Mouse (Mus musculus): ENCODE results near the gene Ppp5c. TPM values are rescaled to one million over a fixed set of nuclear protein-coding genes. Genes with fewer than 3 reads are reported as not detected.

The Ppp5c gene
- total RNA-seq, 2 experiments from 2014 or later, result 81.0 to 96.2 TPM

DNA sequence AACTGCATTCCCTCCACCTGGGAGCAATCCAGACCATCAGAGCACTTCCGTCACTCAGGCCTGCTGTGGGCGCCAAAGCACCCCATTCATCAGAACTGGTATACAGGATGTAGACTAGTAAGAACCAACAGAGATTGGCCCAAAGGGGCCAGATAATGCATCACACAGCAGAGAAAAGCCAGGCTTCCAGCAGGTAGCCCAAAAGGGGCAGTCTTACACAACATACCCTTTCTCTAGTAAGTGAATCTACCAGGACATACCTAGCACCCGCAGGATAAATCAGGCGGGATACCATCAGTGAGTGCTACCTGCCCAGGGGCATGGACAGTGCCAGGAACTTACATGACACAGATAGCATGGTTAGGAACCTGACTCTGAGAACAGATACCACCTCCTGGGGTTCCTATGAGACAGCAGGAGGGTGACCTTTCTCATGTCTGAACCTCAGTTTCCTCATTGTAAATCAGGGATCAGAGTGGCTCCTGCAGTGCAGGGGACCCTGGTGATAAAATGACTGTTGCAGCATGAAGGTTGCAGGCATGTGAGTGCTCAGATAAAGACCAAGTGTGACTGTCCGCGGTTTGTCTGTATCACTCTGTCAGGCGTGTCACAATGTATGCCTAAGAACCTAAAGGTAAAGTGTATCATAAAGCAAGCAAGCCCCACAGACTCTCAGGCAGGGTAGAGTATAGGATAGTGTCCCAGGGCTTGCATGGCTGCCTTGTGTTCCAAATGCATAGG lies 8.1 kb downstream of the Ppp5c start:
- no peak for ATAC-seq (replicated peaks; ENCODE audit: poor library complexity, severe bottlenecking)

DNA sequence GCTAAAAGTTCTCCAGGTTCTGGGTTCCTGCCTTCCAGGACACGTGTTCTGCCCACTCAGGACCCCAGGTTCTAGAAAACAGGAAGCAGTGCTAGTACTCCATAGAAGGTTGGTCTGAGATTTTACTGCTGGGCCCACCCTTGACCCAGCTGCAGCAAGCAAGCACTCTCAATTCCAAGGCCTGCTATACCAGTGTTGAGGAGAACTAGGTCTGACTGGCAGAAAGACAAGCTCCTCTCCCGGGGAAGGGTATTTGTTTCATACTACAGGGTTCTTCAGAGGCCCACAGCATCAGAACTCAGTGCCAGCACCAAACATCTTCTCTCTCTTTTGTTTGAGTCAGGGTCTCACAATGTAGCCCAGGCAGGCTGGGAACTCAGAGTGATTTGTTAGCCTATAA lies 9.8 kb downstream of the Ppp5c start:
- no peak for ATAC-seq (replicated peaks; ENCODE audit: poor library complexity, severe bottlenecking)

DNA sequence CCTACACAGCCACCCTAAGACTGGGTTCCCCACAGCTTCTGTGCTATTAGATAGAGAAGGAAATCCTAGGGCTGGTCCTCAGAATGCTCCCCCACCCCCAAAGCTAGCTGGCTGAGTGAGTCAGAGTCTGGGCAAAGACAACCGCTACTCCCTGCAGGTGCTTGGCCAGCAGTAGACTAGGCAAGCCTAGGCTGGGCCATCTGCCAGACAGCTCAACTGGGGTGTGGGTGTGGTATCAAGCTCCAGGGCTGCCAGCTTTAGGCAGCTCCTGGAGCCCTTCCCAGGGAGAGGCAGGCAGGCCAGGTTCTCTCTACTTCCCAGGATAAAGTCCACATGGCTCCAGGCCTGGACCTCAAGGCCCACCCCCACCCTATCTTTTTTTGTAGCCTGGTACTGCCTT lies 10.7 kb downstream of the Ppp5c start:
- no peak for ATAC-seq (replicated peaks; ENCODE audit: poor library complexity, severe bottlenecking)

DNA sequence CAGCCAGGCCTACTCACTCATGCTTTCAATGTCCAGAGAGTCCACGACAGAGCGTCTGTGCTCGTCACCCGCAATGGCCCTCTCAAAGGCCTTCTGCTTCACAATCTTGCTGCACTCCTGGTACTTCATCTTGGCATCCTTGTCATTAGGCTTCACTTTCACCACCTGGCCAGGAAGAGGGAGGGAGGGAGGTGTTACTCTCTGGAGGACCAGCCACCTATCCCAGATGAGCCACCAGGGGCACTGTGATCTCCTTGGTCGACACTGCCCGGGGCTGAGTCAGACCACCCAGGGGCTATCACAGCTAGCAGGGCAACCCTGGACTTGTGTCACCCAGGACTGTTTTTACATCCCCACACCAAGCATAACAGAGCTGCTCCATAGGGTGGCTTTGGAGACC lies 12.3 kb downstream of the Ppp5c start:
- ATAC-seq (replicated peaks; ENCODE audit: poor library complexity, severe bottlenecking), result no peak

DNA sequence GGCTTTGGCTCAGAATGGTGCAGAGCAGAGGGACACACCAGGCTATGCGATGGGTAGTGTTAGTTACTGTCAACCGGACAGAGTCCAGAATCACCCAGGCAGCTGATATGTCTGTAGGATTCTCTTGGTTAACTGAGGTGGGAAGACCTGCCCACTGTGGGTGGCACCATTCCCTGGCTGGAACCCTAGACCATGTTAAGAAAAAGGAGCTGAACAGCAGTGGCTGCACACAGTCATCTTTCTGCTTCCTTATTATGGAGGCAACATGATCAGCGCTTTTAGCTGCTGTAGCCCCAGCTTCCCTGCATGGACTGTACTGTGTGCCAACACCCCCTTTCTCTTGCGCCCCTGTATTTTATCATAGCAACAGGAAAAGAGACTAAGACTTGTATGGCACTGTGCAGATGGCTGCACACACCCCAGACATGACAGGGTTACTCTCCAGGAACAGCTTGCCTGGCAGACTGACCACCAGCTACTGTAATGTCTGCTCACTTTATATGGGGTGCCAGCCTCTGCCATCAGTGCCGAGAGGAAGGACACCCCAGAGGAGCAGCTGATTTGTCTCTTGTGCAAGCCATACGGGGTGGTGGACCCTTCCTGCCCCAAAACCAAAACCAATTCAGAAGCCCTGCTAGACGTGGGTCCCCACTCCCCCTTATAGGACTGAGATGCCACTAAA lies 15.7 kb downstream of the Ppp5c start:
- ATAC-seq (replicated peaks; ENCODE audit: poor library complexity, severe bottlenecking), result no peak

DNA sequence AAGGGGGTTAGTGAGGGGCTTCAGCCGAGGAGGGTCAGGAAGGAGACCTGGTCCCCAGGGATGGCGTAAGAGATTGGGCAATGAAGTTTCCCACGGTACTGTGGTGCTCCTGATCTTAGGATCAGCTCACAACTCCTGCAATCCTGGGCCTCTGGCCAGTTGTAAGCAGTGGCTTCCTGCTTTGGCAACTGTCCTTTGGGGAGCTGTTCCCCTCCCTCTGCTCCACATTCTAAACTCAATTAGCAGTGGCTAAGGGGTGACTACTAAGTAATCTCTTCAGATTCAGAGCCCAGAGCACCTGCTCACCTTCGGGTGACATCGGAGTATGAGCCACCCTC lies 17.7 kb downstream of the Ppp5c start:
- ATAC-seq (replicated peaks; ENCODE audit: poor library complexity, severe bottlenecking), result peak; percentile 13; the same call in 1 of the 2 replicates

DNA sequence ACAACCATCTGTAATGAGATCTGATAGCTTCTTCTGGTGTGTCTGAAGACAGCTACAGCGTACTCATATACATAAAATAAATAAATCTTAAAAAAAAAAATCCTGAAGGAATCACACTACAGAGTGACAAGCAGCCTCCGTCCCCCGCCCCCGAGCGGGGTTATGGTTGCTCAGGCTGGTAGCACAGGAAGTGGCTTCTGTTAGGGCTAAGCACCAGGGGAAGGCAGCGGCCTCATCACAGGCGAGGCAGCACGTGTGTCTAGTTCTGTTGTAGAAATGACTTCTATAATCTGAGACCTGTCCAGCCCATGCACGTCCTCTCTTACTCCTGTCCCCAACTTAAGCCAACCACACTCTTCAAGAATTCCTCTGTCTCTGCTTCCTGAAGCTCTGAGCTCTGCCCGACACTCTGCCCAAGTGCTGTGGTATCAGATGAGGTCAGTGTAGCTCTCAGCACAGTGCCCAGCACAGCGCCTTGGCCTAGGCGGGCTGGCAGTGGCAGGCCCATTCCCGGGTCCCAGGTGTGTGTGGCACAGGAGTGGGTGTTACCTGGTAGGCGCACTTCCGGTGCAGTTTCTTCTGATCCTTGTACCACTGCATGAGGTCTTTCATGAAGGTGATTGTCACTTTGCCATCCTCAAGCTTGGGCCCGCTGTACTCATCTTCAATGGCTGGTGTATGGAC lies 18.3 kb downstream of the Ppp5c start:
- ATAC-seq (replicated peaks; ENCODE audit: poor library complexity, severe bottlenecking), result no peak

DNA sequence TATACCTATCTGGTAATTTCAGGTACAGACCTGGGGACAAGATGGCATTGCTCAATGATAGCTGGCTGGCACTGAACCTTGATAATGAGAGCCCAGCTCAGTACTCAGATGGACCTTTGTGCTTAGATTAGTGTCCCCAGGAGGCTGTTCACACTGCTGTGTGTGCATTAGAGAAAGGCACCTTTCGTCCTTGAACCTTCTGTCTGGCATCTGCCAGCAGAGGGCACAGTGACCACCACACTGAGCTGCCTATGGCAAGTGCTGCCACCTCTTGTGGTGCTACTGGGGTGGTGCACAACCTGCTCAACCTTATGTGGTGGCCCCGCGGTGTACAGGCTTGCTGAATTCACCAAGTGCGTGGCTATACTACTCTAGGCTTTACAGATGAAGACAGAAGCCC lies 20.4 kb downstream of the Ppp5c start:
- peak; percentile 60 for ATAC-seq (replicated peaks; ENCODE audit: poor library complexity, severe bottlenecking)

DNA sequence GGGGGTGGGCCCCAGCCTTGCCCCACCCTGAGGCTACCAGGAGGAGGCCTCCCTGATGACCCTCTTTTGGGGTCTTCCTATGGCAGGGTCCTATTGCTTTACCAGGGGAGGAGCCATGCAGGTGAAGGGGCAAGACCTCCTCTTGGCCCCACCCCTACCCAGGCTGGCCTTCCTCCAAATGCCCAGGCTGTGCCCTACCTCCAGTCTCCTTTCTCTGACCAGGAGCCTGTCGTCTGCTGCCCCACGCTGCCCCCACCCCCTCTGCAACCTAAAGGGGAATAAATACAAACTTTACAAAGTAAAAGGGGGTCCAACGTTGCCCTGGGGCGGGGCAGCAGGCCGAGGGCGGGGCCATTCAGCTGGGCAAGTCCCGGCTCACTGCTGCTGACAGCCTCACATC lies 23.0 kb downstream of the Ppp5c start:
- ATAC-seq (replicated peaks; ENCODE audit: poor library complexity, severe bottlenecking), result no peak

DNA sequence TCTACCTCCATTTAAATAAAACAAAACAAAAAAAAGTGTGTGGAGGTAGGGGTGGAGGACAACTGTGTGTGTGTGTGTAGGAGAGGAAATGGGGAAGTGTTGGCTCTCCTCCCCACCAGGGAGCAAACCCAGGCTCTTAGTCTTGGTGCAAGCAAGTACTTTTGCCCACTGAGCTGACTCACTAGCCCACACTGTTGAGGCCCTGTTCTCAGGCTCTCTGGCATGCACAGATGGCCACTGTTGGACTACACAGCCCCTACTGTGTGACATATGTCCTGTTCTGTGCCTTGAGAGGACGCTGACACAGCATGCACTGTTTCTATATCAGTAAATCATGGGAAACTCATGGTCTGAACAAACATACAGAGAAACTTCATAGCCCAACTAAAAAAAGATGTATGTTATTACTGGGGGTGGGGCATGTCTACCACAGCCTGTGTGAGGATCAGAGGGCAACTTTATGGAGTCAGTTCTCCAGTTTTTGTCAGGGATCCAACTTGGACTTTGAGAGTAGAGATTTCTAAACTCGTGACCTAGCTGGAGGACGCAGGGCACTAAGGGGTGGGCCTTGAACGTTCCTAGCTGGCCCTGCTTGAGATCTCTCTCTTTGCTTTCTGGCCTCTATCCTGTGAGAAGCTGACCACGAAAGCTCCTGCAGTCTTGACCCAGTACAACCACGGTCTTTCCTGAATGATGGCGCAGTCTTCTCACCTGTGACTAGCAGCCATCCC lies 24.3 kb downstream of the Ppp5c start:
- ATAC-seq (replicated peaks; ENCODE audit: poor library complexity, severe bottlenecking), result peak; percentile 43; the same call in 1 of the 2 replicates

DNA sequence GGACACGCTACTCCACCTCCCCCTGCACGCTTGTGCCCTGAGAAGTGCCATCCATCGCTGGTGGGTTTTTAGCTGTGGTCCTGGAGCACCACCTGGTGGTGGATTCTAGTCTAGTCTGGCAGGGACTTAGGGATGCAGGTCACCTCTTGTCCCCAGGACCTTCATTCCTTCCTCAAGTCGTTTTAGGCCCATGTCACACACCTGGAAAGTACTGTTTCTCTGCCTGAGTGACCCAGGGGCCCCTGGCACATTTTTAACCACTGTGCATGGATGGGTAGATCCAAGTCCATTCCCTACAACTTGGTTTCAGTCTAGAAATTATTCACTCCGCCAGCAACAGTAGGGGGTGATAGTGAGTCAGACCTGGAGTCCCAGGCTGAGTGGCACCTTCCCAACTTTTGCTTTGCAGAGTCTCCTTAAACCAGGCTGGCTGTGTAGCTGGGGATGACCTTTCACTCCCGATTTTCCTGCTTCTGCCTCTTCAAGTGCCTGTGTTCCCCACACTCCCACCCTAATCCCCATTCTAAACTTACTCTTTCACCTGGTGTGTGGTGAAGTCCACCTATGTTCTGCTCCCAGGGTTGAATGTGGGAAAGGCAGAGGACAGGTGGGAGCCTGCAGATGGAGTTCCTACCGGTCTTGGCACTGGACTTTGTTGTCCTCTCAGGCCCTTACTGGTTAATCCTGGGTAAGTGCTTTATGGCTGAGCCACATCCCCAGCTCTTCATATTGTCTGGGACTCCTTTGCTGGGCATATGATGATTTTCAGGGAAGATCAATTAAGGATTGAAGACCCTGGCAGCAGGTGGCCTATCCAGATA lies 25.1 kb downstream of the Ppp5c start:
- peak; percentile 78 for ATAC-seq (replicated peaks; ENCODE audit: poor library complexity, severe bottlenecking)

DNA sequence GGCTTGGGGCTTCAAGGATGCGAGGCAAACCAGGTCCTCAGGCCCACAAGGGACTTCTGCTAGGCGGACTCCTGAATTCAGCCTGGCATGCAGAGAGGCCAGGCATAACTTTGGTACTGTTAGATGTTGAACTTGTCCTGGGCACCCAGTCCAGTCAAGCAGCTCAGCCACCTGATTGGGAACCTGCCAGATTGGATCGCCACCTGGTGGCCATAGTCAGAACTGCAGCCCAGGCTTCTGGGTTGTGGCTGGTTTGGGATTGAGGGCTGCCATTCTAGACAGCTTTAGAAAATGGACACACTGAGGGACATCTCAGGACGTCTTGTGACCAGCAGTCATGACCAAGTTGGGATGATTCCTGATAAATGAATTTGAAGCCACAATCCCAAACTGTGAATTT lies 28.1 kb downstream of the Ppp5c start:
- peak; percentile 54 for ATAC-seq (replicated peaks; ENCODE audit: poor library complexity, severe bottlenecking)

DNA sequence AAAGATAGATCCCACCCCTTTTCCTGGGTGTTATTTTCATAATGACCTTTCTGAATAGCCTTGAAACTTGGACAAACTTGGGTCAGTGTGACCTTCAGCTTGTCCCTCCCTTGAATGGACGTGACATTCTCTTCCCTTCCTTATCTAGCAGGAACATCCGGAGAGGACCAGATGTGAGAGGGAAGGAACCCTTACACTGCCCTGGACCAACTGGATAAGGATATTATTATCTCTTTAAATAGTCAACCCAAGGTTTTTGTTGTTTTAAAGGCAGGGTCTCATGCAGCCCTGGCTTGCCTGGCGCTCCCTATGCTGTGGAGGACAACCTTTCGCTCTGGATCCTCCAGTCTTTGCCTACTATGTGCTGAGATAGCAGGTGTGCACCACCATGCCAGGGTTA lies 28.5 kb downstream of the Ppp5c start:
- no peak for ATAC-seq (replicated peaks; ENCODE audit: poor library complexity, severe bottlenecking)

DNA sequence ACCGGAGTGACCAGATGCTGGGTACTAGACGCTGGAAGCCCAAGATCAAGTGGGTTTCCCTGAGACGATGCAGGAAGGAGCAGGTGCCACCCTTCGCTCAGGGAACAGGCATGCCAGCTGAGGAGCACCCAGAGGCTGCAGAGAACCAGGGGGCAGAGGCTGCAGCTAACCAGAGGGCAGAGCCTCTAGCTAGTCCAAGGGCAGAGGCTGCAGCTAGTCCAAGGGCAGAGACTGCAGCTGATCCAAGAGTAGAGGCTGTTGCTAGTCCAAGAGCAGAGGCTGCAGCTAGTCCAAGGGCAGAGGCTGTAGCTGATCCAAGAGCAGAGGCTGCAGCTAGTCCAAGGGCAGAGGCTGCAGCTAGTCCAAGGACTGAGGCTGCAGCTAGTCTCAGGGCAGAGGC lies 32.4 kb downstream of the Ppp5c start:
- no peak for ATAC-seq (replicated peaks; ENCODE audit: poor library complexity, severe bottlenecking)

DNA sequence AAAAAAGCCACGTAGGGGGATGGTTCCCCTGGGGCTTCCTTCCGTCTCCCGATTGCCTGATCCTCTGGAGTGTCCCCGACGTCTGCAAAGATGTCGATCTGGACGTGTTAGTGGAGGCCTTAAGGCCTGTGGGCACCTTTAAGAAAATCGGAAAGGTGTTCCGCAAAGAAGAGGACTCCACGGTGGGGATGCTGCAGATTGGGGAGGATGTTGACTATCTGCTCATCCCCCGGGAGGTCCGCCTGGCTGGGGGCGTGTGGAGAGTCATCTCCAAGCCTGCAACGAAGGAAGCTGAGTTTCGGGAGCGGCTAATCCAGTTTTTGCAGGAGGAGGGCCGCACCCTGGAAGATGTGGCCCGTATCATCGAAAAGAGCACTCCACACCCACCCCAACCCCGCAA lies 33.3 kb downstream of the Ppp5c start:
- ATAC-seq (replicated peaks; ENCODE audit: poor library complexity, severe bottlenecking), result no peak

DNA sequence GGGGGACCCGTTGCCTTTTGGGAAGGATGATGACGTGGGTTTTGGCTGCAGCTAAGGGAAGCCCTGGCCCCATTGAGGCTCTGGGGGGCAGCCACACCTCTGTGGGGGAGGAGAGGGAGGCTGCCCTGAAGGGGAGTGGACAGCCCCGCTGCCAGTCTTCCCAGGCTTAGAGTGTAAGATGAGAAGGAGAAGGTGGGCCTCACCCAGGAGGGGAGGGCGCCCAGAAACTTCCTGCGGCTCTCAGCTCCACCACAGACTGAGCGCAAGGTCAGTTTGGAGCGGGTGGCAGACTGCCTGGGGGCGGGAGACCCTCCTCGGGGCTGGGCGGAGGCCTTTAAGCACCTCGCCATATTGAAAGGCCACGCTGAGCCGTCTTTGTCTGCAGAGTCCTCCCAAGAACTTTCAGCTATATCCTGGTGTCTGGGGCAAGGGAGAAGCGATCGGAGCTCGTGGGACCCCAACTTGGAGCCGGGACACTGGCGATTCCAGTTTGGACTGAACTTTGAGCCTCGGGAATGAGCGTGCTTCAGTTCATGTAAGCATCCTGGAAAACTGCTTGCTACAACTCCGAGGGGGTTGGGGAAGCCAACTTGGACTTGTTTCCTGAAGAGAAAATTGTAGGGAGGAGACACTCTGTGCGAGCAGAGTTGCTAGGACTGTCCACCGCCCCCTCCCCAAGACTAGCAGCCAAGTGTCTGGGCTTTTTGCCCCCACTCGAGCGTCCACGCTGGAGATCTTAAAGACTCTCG lies 33.9 kb downstream of the Ppp5c start:
- peak; percentile 85 for ATAC-seq (replicated peaks; ENCODE audit: poor library complexity, severe bottlenecking)

DNA sequence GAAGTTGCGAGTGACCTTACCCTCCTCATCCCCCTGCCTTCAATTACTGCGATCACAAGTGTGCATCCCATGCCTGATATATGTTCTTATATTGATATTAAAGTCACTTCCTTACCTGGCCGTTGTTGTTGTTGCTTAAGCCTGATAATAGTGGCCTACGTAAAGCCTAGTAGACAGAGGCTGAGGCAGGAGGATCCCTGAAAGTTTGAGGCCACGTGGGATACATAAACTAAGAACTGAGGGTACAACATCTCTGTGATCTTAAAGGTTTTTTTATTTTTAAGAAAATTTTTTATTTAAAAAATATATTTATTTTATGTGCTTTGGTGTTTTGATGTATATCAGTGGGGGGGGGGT lies 35.3 kb downstream of the Ppp5c start, which contains the start of gene Ccdc8:
Ccdc8 (plus strand) TSS at position 258 of the 357 bp plus-strand sequence.
- no peak for ATAC-seq (replicated peaks; ENCODE audit: poor library complexity, severe bottlenecking)

DNA sequence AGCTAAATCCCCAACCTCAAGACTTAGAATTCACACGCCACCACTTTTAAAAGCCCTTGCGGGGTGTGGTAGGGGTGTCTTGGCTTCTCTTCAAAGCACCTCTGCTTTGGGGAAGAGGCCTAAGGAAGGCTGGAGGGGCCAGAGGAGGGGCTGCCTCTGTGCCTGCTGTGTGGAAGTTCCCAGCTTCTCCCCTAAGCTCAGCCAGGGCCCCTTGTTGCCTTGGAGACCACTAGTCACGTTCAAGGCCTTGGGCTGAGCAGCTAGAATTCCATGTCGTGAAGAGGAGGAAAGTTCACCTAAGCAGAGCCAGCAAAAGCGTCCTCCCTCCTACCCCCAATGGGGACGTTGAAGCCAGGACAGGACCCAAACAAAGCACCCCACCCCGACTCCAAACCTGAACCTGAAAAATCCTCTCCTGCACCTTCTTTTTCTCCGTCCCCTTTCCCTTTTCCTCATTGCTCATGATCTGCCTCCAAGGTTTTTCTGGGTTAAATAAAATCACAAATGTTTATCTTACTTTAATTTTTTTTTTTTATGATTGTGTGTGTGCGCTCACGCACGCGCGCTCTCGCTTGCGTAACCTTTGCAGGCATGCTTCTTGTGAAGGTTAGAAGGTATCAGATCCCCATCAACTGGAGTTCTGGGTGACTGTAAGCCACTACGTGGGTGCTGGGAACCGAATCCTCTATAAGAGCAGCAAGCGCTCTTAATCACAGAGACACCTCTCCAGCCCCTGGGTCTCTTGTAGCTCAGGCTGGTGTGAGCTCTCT lies 35.9 kb downstream of the Ppp5c start:
- ATAC-seq (replicated peaks; ENCODE audit: poor library complexity, severe bottlenecking), result peak; percentile 17; the same call in 1 of the 2 replicates

Measured in granulocyte monocyte progenitor cell, adult 5-6 weeks (primary cell).